Mouse (Mus musculus): Measurements from ENCODE around the gene Spi1. TPM values are rescaled to one million over a fixed set of nuclear protein-coding genes. Genes with fewer than 3 reads are reported as not detected.
"Not testable (repeated sequence)": the region's sequence is repeated elsewhere in the genome, so short reads cannot be mapped to it uniquely, and the experiment has no call there.

Gene Spi1
- total RNA-seq, 2 experiments from 2014 or later, result 5.9 to 8.8 TPM

DNA sequence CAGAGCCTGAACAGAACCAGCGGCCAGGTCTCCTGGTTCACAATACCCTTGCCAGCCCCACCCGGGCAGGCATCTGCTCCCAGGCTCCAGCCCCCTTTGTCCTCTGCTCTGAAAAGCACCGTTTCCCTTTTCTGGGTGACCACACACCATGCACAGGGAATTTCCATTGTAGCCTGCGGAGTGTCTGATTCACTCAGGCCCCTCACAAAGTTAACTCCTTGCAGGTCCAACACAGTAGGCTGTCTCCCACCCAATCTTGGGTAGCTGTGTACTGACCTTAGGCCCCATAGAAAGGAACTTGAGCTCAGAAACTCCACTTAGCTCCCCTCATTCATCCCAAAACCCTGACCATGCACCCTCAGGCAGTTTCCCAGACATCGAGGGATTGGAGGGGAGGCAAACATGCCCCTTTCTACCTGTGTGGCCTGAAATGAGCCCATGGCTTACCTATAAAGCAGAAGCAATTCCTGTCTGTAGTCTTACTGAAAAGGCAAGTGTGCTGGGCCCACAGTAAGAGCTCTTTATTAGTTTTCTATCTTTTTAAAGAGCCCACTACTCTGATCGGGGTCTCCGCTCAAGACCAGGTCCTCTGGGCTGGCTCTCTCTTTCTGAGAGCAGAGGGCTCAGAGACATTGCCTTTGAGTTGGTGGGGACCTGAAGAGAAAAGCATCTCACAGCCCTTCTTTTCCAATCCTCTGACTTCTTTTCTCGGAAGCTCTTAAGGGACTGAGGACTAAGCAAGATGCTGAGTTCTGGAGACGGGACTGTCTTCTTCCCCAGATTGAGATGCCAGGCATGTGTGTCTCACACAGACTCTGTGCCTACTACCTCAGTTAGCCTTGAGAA is 4.4 kb downstream of the Spi1 start:
- no peak for ATAC-seq (replicated peaks; ENCODE audit: low FRiP score, low TSS enrichment, poor library complexity, severe bottlenecking)

DNA sequence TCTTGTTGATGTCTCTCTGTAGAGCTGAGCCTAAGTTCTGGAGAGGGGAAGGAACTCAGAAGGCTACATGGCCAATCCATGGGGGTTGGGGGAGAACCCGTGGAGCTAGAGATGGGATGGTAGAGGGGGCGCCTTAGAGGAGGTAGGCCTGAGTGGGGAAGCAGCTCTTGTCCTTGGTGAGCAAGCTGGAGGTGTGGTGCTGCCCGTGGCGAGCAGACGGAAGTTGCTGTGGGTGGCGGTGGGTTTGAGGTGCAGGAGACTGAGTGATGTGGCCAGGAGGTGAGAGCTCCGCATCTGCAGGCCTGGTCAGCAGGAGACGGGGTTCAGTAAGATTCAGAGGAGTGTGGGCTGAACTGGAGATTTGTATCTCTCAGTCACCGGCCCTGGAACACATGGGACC is 5.3 kb downstream of the Spi1 start:
- ATAC-seq (replicated peaks; ENCODE audit: low FRiP score, low TSS enrichment, poor library complexity, severe bottlenecking), result no peak

DNA sequence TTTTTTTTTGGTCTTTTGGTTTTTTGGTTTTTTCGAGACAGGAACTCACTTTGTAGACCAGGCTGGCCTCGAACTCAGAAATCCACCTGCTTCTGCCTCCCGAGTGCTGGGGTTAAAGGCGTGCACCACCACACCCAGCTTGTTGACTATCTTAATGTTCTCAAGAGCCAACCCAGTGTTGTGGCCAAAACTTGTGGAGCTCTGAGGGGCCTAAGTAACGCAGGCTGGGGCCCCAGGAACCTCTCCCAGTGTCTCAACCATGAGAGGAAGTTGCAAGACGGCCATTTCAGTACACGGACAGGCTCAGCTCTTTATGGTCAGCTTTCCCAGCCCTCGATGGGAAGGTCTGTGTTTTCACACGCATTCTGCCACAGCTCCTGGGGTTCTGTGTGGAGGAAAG is 6.8 kb downstream of the Spi1 start:
- ATAC-seq (replicated peaks; ENCODE audit: low FRiP score, low TSS enrichment, poor library complexity, severe bottlenecking), result no peak

DNA sequence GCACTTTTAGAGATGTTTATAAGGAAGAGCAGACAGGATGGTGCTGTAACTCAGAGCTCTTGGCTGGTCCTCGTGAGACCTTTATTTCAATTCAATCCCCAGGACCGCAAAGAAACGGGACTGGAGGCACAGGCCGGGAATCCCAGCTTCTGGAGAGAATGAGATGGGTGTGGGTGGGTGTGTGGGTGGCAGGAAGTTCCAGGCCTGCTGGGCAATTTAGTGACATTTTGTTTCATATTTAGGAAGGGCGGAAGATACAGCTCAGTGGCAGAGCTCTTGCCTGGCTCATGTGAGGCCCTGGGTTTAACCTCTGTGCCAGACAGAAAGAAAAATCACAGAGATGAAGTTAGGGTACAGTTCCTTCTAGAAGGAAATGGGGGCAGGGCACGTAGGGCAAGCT is 8.0 kb downstream of the Spi1 start:
- no peak for ATAC-seq (replicated peaks; ENCODE audit: low FRiP score, low TSS enrichment, poor library complexity, severe bottlenecking)

DNA sequence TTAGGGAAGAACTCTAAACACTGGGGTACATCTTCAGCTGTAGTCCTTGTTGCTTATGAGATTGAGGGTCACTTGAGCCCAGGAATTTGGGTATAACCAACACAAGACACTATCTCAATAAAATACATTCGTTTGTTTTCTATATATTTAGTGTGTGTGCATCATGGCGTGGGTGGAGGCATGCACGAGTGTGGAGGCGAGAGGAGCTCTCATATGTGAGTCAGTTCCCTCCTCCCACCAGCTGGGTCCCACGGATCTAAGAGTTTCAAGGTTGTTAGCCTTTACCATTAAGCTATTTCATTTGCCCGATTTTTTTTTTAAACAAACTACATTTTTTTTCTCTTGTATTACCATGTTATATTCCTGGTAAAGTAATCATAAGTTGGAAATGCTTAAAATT is 8.6 kb downstream of the Spi1 start:
- ATAC-seq (replicated peaks; ENCODE audit: low FRiP score, low TSS enrichment, poor library complexity, severe bottlenecking), result no peak

DNA sequence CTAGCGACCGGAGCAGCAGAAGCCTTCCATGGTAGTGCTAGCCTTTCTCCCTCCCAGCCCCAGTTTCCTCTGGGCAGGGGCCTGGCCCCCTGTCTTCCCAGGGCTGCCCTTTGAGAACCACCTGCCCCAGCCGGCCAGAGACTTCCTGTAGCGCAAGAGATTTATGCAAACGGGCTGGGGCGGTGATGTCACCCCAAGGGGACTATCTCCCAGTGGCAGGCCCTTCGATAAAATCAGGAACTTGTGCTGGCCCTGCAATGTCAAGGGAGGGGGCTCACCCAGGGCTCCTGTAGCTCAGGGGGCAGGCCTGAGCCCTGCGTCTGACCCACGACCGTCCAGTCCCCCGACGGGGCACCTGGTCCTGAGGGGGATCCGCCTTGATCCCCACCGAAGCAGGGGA is 14.3 kb downstream of the Spi1 start:
- ATAC-seq (replicated peaks; ENCODE audit: low FRiP score, low TSS enrichment, poor library complexity, severe bottlenecking), result peak; percentile 68

DNA sequence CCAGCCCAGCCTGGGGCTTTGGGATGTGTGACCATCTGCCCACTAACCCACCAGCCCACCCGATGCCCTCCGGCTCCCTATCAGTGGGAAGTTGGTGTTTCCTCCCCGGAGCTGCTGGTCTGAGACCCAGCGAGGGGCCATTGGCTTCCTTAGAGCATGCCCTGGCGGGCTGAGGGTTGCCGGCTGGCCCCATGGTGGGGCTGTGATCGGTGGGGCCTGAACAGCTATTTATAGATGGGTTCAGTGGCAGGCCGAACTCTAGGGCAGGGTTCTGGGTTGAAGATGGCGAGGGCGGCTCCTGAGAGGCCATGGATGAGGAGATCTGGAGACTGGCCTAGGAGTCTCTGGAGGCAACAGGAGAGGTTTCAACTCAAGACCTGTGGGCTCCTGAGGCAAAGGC is 14.8 kb downstream of the Spi1 start:
- ATAC-seq (replicated peaks; ENCODE audit: low FRiP score, low TSS enrichment, poor library complexity, severe bottlenecking), result no peak; the same call in 1 of the 2 replicates

GRCm38 (mm10) chr2:91098156-91098555 is 16.0 kb downstream of the Spi1 start:
- ATAC-seq (replicated peaks; ENCODE audit: low FRiP score, low TSS enrichment, poor library complexity, severe bottlenecking), result no peak

DNA sequence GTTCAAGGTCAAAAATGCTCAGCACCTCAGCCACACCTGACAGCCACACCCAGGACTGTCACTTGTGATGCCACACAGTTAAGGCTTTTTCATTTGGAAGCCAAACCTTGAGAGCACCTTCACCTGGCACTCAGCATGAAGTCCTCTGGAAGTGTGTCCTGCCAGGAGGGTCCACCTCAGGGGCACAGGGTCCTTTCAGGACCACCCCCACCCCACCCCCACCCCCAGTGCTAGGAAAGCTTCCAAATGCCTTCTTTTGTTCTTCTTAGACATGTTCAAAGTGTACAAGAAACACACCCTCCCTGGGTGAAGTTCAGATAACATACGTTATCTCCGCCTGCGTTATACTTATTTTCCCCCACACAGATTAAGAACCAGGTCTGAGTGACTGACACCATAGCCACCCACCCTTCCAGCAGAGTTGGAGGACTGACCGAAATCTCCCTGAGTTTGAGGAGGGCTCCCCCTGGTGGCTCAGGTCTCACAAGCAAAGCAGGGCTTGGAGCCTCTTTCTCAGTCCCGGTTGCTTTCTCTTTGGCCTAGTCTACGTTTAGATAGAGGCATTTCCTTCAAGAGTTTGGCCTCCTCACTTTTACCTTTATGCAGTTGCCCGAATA is 19.0 kb downstream of the Spi1 start:
- ATAC-seq (replicated peaks; ENCODE audit: low FRiP score, low TSS enrichment, poor library complexity, severe bottlenecking), result peak; percentile 86

DNA sequence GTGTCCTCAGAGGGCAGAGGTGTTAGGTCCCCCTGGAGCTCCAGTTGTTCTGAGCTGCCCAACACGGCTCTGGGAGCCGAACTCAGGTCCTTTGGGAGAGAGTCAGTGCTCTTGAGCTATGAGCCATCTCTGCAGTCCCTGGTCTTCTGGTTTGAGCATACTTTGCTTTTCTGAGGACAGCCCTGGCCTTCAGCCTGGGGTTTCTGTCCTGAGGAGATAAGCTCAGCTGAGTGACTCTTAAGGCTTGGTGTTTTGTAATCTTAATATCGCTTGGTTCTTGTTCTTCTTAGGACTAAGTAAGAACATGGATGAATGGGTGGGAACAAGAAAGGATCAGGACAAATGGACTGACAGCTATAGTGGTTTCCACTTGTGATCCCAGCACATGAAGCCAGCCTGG is 26.0 kb downstream of the Spi1 start:
- ATAC-seq (replicated peaks; ENCODE audit: low FRiP score, low TSS enrichment, poor library complexity, severe bottlenecking), result peak; percentile 64

DNA sequence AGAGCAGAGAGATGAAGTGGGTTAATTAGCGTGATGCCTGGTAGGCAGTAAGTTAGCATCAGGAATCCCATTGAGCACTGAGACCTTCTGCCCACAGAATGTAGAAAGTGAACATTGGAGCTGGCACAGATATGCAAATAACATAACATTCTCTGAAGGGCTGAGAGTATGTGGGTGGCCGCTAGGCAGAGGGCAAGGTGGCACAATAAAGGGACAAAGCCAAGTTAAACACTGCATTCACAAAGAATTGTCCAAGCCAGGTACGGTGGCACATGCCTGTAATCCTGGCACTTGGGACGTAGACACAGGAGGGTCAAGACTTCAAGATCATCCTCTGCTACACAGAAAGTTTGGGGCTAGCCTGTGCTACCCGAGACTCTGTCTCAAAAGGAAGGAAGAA is 27.1 kb downstream of the Spi1 start:
- no peak for ATAC-seq (replicated peaks; ENCODE audit: low FRiP score, low TSS enrichment, poor library complexity, severe bottlenecking)

- ATAC-seq (replicated peaks; ENCODE audit: low FRiP score, low TSS enrichment, poor library complexity, severe bottlenecking), result no peak
Measured at GRCm38 (mm10) chr2:91109807-91110385, 27.7 kb downstream of the Spi1 start.

GRCm38 (mm10) chr2:91110429-91110828 is 28.2 kb downstream of the Spi1 start:
- ATAC-seq (replicated peaks; ENCODE audit: low FRiP score, low TSS enrichment, poor library complexity, severe bottlenecking), result no peak

GRCm38 (mm10) chr2:91111832-91112231 is 29.6 kb downstream of the Spi1 start:
- ATAC-seq (replicated peaks; ENCODE audit: low FRiP score, low TSS enrichment, poor library complexity, severe bottlenecking), result not testable (repeated sequence)

DNA sequence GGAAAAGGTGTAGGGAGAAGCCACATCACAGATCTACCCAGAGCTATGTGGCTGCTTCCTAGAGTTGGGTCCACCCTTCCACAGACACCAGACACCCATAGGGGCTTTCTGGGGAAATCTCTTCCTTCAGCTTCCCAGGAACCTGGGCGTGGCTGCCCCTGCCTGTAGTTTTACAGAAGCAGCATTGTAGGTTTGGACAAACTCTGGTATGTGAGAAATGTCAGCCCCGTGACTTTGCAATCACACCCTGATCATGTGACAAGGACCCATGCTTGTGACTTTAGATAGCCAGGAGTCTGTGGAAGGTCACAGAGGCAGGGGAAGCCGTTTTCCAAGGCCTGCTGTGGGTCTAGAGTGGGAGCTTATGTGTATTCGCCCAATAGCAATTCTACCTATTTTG is 30.3 kb downstream of the Spi1 start:
- no peak for ATAC-seq (replicated peaks; ENCODE audit: low FRiP score, low TSS enrichment, poor library complexity, severe bottlenecking)

- no peak for ATAC-seq (replicated peaks; ENCODE audit: low FRiP score, low TSS enrichment, poor library complexity, severe bottlenecking)
Measured at GRCm38 (mm10) chr2:91113334-91113733, 31.1 kb downstream of the Spi1 start.

GRCm38 (mm10) chr2:91113852-91114251 is 31.7 kb downstream of the Spi1 start:
- no peak for ATAC-seq (replicated peaks; ENCODE audit: low FRiP score, low TSS enrichment, poor library complexity, severe bottlenecking)

GRCm38 (mm10) chr2:91114781-91115577 is 32.8 kb downstream of the Spi1 start:
- peak; percentile 53; the same call in 1 of the 2 replicates for ATAC-seq (replicated peaks; ENCODE audit: low FRiP score, low TSS enrichment, poor library complexity, severe bottlenecking)

- no peak for ATAC-seq (replicated peaks; ENCODE audit: low FRiP score, low TSS enrichment, poor library complexity, severe bottlenecking)
Measured at GRCm38 (mm10) chr2:91115578-91115970, 33.4 kb downstream of the Spi1 start.

GRCm38 (mm10) chr2:91116842-91117241 is 34.7 kb downstream of the Spi1 start:
- ATAC-seq (replicated peaks; ENCODE audit: low FRiP score, low TSS enrichment, poor library complexity, severe bottlenecking), result no peak
